Mouse (Mus musculus): ENCODE measurements around the gene Lyst. TPM values are rescaled to one million over a fixed set of nuclear protein-coding genes. Genes with fewer than 3 reads are reported as not detected.
A peak's percentile ranks its signal among the peaks of the same experiment; 100 is the strongest.

Lyst gene
- total RNA-seq, 1 experiment from 2014 or later: 38.0 TPM

DNA sequence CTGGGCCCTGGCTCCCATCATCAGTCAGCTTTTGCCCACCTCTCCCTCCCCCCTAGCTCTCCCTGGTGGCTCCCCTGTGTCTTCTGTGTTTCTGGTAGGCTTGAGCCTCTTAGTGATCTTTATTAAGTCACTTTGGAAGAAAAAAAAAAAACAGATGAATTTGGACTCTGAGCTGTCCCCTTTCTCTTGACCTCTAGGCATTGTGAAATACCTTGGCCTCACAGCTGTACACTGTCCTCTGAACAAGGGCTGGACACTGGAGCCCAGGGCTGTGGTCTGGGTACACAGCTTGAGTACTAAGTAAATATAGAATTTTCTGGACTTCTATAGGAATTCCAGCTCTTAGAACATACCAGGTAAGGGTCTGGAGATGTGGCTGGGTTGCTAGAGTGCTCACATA is 20.6 kb upstream of the Lyst start:
- no peak for ATAC-seq (replicated peaks in 1 of 2; ENCODE audit: insufficient read depth in 1 of 2, low FRiP score in 2 of 2, low TSS enrichment in 1 of 2, low read depth in 1 of 2, poor library complexity in 2 of 2, severe bottlenecking in 2 of 2)

DNA sequence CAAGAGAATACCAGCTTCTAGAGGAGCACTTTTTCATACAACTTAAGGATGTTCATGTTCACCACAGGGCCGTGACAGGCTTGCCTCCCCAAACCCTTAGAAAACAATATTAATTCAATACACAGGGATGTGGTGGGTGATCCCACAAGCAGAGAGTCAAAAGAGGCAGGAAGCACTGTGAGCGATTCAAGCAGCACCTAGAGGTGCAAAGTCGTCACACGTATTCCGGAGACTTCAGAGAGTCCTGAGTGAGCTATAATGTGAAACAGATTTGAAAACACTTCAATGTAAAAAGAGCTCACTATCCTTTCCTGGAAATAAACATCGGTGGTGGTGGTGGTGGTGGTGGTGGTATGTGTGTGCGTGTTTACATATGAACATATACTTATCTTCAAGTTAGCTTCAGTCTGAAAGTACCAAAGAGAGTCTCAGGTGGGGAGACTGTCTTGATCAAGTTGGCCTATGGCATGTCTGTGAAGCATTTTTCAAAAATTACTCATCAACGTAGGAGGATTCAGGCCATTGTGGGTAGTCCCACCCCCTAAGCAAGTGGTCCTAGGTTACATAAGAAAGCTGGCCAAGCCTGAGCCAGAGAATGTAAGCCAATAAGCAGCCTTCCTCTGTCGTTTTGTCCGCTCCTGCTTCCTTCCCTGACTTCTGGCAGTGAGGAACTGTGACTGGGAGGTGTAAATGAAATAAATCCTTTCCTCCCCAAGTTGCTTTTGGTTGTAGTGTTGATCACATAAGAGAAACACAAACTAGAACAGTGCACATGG is 17.9 kb upstream of the Lyst start:
- ATAC-seq (replicated peaks in 1 of 2; ENCODE audit: insufficient read depth in 1 of 2, low FRiP score in 2 of 2, low TSS enrichment in 1 of 2, low read depth in 1 of 2, poor library complexity in 2 of 2, severe bottlenecking in 2 of 2): no peak

DNA sequence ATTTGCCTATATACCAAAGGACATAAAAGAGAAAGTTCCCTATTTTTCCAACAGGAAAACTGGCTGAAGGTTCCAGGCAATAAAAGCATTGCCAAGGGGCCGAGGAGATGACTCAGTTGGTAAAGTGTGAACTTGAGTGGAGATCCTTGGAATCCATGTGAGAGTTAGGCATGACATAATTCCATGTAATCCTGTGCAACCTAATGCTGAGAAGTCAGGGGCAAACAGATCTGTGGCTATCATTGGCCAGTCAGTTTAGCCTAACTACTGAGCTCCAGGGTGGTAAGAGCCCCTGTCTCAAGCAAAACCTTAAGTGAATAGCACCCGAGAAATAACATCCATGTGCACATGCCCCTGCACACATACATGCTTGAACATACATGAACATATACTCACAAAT is 17.3 kb upstream of the Lyst start:
- ATAC-seq (replicated peaks in 1 of 2; ENCODE audit: insufficient read depth in 1 of 2, low FRiP score in 2 of 2, low TSS enrichment in 1 of 2, low read depth in 1 of 2, poor library complexity in 2 of 2, severe bottlenecking in 2 of 2): no peak

DNA sequence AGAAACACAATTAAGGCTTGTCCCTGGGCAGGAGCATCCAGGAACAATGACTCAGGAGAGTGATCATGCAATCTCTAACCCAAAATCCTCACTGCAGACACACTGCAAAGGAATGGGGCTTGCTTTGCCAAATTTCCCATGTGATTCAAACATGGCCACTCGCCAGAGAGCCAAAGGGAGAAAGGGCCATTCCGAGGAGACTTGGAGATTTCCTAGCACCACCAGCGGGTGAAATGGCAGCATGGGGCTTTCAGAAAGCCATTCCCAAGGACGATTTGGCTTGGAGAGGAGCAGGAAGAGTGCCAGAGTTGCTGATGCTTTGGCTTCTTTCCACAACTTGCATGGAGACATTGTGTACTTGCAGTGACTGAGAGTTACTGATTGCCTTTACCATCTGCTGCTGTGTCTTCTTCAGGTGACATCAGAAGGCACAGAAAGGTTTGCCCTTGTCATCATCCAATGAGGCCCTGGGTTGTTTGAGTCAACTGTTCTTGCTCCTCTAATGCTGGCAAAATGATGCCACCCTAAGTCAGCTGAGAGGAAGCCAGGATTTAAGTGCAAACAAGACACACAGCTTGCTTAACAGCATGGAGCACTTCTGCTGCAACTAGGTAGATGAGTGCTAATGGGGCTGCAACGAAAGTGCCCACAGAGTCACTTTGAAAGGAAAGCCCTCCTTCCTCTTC is 16.5 kb upstream of the Lyst start:
- ATAC-seq (replicated peaks in 1 of 2; ENCODE audit: insufficient read depth in 1 of 2, low FRiP score in 2 of 2, low TSS enrichment in 1 of 2, low read depth in 1 of 2, poor library complexity in 2 of 2, severe bottlenecking in 2 of 2): no peak

- ATAC-seq (replicated peaks in 1 of 2; ENCODE audit: insufficient read depth in 1 of 2, low FRiP score in 2 of 2, low TSS enrichment in 1 of 2, low read depth in 1 of 2, poor library complexity in 2 of 2, severe bottlenecking in 2 of 2): 0 out of 4 replicates have a peak, but pooled peaks of 1 of the 2 experiments have one; percentile 5
These were observed 15.8 kb upstream of the Lyst start for GRCm38 (mm10) chr13:13574258-13574870.

GRCm38 (mm10) chr13:13575106-13575505 is 15.1 kb upstream of the Lyst start:
- no peak for ATAC-seq (replicated peaks in 1 of 2; ENCODE audit: insufficient read depth in 1 of 2, low FRiP score in 2 of 2, low TSS enrichment in 1 of 2, low read depth in 1 of 2, poor library complexity in 2 of 2, severe bottlenecking in 2 of 2)

DNA sequence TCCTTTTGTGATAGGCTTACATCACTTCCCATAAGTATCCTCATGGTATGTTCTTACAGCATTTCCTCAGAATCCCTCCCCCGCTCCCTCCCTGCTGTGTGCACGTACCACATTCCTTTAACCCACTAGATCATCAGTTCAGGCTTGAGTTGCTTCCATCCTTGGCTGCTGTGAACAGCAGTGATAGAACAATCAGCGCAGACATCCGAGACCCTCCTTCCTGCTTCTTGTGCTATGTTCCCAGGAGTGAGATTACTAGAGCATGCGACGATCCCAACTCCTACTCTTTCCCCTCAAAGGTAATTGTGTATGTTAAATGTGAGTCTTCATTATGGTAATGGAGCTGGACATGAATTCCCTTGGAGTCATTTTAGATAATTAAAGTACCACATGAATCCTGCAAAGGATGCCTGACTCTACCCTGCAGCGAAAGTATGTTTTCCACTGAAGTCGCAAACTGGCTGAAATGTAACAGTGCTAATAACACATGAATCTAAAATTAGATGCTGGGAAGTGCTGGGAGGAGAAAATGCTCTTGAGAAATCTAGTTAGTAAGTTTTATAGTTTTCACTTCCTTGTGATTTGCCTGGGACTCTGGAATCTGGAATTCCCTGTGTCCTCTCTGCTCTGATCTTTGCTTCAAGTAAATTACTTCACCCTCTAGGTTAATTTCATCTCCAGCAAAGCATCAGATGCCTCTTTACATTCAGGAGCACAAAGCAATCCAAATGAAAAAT is 13.6 kb upstream of the Lyst start:
- no peak for ATAC-seq (replicated peaks in 1 of 2; ENCODE audit: insufficient read depth in 1 of 2, low FRiP score in 2 of 2, low TSS enrichment in 1 of 2, low read depth in 1 of 2, poor library complexity in 2 of 2, severe bottlenecking in 2 of 2)

DNA sequence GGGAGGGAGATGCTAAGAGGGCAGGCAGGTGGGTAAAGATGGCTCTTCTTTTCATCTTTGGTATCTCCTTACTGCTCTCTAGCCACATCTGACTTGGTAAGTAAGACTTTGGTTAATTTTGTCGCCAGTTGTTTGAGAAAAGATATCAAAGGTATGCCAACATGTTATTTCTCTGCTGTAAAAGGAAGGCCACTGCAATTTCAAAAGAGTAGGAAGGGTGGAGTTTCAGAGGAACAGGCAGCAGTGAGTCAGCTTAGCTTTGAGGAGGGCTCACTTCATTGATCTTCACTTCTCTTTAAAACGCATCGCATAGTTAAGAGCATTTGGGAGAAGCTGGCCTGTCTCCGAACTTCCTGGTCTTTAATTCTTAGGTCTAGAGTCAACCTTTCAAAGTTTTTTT is 8.2 kb upstream of the Lyst start:
- no peak for ATAC-seq (replicated peaks in 1 of 2; ENCODE audit: insufficient read depth in 1 of 2, low FRiP score in 2 of 2, low TSS enrichment in 1 of 2, low read depth in 1 of 2, poor library complexity in 2 of 2, severe bottlenecking in 2 of 2)

DNA sequence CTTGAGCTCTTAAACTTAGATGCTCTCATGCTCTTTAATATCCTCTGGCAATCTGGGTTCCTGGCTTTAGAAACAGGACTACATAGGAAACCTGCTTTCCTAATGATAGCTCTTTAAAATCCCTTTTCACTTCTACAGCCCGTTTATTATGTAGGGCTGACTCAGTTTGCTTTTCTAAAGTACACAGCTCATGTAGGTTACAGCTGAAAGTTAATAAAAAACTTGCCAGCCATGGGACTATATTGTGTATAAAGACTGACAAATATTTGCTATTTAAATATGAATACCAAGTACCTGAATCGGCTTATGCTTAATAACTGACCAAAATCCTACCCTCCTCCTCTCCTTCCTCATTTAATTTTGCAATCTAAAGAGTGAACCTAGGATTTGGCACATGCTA is 6.7 kb upstream of the Lyst start:
- no peak for ATAC-seq (replicated peaks in 1 of 2; ENCODE audit: insufficient read depth in 1 of 2, low FRiP score in 2 of 2, low TSS enrichment in 1 of 2, low read depth in 1 of 2, poor library complexity in 2 of 2, severe bottlenecking in 2 of 2)

DNA sequence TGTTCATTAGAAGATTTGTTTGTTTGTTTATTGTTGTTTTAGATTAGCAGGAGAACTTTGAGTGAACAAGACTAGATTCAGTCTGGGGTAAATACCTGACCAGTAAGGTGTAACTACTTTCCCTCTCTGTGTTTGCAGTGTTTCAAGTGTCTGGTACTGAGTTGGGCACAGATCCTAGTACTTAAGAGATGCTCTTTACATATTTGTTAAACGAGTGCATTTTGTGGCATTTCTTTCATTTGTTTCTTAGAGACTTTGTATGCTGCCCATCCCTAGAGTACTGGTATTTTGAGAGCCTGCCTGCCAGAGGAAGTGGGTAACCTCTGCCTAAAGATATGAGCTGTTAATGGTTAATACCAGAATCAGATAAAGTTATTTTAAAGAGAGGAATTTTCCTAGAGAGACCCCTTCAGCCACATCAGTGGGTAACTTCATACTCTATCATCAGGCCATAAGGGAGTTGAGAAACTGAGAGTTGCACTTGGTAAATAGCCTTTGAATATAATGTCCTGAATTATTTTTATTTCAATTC is 2.5 kb upstream of the Lyst start:
- ATAC-seq (replicated peaks in 1 of 2; ENCODE audit: insufficient read depth in 1 of 2, low FRiP score in 2 of 2, low TSS enrichment in 1 of 2, low read depth in 1 of 2, poor library complexity in 2 of 2, severe bottlenecking in 2 of 2): no peak

GRCm38 (mm10) chr13:13588518-13588917 is 1.7 kb upstream of the Lyst start:
- no peak for ATAC-seq (replicated peaks in 1 of 2; ENCODE audit: insufficient read depth in 1 of 2, low FRiP score in 2 of 2, low TSS enrichment in 1 of 2, low read depth in 1 of 2, poor library complexity in 2 of 2, severe bottlenecking in 2 of 2)

DNA sequence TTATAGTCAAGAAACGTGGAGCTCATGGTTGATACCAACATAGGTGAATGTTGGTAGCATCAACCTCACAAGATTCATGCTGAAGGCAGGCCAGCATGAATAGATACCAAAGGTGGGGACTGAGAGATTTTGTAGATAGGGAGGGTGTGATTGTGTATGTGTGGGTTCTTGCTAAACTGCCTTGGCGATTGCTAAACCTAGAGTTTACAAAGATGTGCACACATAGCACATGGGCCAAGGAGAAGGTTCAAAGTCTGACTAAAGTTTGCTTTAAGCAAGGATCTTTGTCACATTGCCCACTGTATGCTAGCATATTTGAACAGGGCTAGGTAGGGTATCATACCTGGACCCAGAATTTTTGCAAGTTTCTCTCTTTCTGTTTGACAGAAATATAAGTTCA is 1.2 kb upstream of the Lyst start:
- no peak for ATAC-seq (replicated peaks in 1 of 2; ENCODE audit: insufficient read depth in 1 of 2, low FRiP score in 2 of 2, low TSS enrichment in 1 of 2, low read depth in 1 of 2, poor library complexity in 2 of 2, severe bottlenecking in 2 of 2)

GRCm38 (mm10) chr13:13591892-13592291 is 1.7 kb downstream of the Lyst start:
- no peak for ATAC-seq (replicated peaks in 1 of 2; ENCODE audit: insufficient read depth in 1 of 2, low FRiP score in 2 of 2, low TSS enrichment in 1 of 2, low read depth in 1 of 2, poor library complexity in 2 of 2, severe bottlenecking in 2 of 2)

DNA sequence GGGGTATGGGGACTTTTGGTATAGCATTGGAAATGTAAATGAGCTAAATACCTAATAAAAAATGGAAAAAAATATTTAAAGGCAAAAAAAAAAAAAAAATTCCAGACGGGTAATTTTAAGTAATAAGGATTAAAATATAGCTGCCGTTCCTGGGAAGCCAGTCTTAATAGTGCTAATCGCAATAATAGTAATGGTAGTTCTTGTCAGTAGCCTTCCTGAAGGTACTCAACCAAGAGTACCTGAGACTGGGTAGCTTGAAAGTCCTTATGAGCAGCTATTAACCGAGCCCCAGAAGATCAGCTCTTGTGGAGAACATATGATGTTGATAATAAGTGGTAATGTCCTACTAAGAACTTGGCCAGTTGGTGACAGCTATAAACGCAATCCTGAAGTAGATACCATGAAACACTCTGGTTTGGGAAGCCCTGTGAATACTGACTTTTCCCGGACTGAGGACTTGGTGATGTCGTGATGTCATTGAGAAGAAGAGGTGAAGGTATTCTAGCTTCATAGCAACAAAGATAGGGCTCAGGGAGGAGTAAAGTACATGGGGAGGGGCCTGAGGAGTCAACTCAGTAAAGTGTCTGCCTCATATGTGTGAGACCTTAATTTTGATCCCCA is 6.3 kb downstream of the Lyst start:
- no peak for ATAC-seq (replicated peaks in 1 of 2; ENCODE audit: insufficient read depth in 1 of 2, low FRiP score in 2 of 2, low TSS enrichment in 1 of 2, low read depth in 1 of 2, poor library complexity in 2 of 2, severe bottlenecking in 2 of 2)

DNA sequence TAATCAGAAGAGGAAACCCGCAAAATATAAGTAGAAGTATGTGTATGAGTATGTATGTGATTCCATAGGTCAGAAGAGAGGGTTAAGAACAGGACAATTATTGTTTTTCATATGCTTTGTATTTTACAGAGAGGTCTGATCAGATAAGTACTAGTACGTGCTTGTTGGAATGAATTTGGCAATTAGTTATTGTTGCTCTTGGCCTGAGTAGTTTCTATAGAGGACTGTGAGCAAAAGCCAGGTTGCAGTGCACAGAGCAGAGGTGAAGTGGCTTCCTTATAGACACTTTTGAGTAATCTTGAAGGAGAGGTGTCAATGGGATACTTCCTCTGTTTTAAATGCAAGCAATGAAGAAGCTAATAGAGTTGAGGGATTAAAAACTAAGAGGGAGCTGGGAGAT is 7.7 kb downstream of the Lyst start:
- ATAC-seq (replicated peaks in 1 of 2; ENCODE audit: insufficient read depth in 1 of 2, low FRiP score in 2 of 2, low TSS enrichment in 1 of 2, low read depth in 1 of 2, poor library complexity in 2 of 2, severe bottlenecking in 2 of 2): no peak

DNA sequence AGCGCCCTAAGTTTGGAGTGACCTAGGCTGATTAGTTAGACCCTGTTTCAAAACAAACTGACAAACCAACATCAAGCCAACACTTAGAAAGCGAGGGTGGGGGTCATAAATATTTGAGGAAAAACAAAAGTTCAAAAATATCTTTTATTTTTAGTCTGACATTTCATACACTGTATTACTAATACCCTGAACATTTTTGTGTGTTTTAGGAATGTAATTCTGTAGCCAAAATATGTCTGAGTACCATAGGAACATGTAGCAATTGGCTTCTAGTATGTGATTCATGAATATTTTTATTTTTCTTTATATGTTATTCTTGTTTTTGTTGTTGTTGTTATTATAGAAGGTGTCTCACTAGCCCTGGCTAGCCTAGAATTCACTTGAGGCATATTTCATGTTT is 11.2 kb downstream of the Lyst start:
- no peak for ATAC-seq (replicated peaks in 1 of 2; ENCODE audit: insufficient read depth in 1 of 2, low FRiP score in 2 of 2, low TSS enrichment in 1 of 2, low read depth in 1 of 2, poor library complexity in 2 of 2, severe bottlenecking in 2 of 2)

DNA sequence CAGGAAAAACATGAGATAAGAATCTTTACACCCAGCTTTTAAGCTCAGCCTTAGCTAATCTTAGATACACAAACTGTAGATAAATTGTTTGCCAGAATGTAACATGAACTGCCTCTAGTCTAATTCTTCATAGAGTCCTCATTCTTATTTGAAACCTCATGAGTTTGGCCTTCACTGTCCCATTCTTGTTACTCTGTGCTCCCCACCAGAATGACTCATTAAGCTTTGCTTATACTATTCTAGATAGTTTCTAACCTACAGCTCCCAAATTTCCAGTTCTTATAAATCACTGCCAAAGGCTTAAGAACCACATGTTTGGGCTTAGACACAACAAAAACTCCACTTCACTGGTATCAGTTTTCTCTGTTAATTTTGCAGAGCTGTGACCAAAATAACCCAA is 16.0 kb downstream of the Lyst start:
- no peak for ATAC-seq (replicated peaks in 1 of 2; ENCODE audit: insufficient read depth in 1 of 2, low FRiP score in 2 of 2, low TSS enrichment in 1 of 2, low read depth in 1 of 2, poor library complexity in 2 of 2, severe bottlenecking in 2 of 2)
